ENCODE assay signal across 8 mouse cellular contexts in the genomic region with DNA sequence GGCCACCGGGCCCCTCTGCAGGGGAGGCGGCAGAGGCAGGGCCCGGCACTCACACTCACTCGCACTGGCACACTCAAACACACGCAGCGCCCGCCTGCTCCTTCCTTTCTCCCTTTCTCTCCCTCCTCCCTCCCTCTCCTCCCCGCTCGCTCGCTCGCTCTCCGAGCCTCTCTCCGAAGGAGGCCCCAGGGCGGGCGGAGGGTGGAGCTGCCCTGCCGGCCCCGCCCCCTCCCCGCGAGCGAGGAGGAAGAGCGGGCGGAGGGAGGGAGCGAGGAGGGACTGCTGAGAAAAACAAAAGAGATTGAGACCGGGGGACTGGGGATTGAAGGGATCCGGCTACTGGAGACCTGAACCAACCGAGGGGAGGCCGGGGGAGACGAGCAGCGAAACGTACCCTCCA. TPM values are rescaled to one million over a fixed set of nuclear protein-coding genes. Genes with fewer than 3 reads are reported as not detected.
DNase-seq lines count a peak whose midpoint lies in the region; ATAC-seq lines count a peak whose summit lies in the region.

No protein-coding gene starts in this region.

- peak; percentile 90 for DNase-seq in ES-CJ7 (ENCODE audit: low read depth, low spot score)
- peak; percentile 90 for DNase-seq in c-Kit-positive CD71-positive TER-119-positive erythroid progenitor cells, embryonic 14.5 days (ENCODE audit: low spot score)
- peak; percentile 90 for DNase-seq in heart, postnatal 10 days
- DNase-seq in layer of hippocampus, adult 18-20 months (ENCODE audit: low spot score in 2 of 2): peak; percentile 86
- peak; percentile 74 for DNase-seq in ovary, postnatal 10 days (ENCODE audit: low spot score)
- peak; percentile 93 to 94 for DNase-seq in thymus, postnatal 10 days (ENCODE audit: low spot score in 2 of 2)

- H3K4me1 ChIP-seq in forebrain, embryonic 12.5 days: peaks cover 72% of the 10 kb centered on the region
- H3K4me1 ChIP-seq in lung, embryonic 16.5 days (replicated peaks; ENCODE audit: control insufficient read depth, insufficient read depth, low read length): peaks cover 55% of the 10 kb centered on the region

- H3K27ac ChIP-seq in forebrain, embryonic 12.5 days: peak overlapping the region; percentile 99
- H3K27ac ChIP-seq in lung, embryonic 16.5 days (ENCODE audit: low read length): peak overlapping the region; percentile 98

- peak; percentile 81 for ATAC-seq in forebrain, embryonic 12.5 days (ENCODE audit: low FRiP score)
- ATAC-seq in lung, embryonic 16.5 days (ENCODE audit: low read depth): peak; percentile 84

- H3K9ac ChIP-seq in forebrain, embryonic 12.5 days: peak overlapping the region; percentile 99
- H3K9ac ChIP-seq in lung, embryonic 16.5 days (ENCODE audit: low read length): peak overlapping the region; percentile 89

- WGBS in forebrain, embryonic 12.5 days: 2% methylated on average over 24 of the region's 30 CpGs
- under 1% methylated on average over 12 of the region's 30 CpGs for WGBS in lung, embryonic 16.5 days

- no peaks in the 10 kb centered on the region for H3K9me3 ChIP-seq in forebrain, embryonic 12.5 days
- no peaks in the 10 kb centered on the region for H3K9me3 ChIP-seq in lung, embryonic 16.5 days (ENCODE audit: control insufficient read depth, low read length)

- peak overlapping the region; percentile 95 for H3K4me3 ChIP-seq in forebrain, embryonic 12.5 days (replicated peaks)
- H3K4me3 ChIP-seq in lung, embryonic 16.5 days (ENCODE audit: low read length): peak overlapping the region; percentile 82

- intact Hi-C loops in heart, postnatal 10 days (cut with DNase I): no loop called here

- H3K27me3 ChIP-seq in forebrain, embryonic 12.5 days: no peaks in the 10 kb centered on the region
- no peaks in the 10 kb centered on the region for H3K27me3 ChIP-seq in lung, embryonic 16.5 days (ENCODE audit: control insufficient read depth, insufficient read depth, low read depth, low read length)

- peaks cover 20% of the 10 kb centered on the region for H3K36me3 ChIP-seq in forebrain, embryonic 12.5 days (replicated peaks)
- peaks cover 15% of the 10 kb centered on the region for H3K36me3 ChIP-seq in lung, embryonic 16.5 days (ENCODE audit: control insufficient read depth, insufficient read depth, low read length)

- H3K4me2 ChIP-seq in forebrain, embryonic 12.5 days: peak overlapping the region; percentile 100
- H3K4me2 ChIP-seq in lung, embryonic 16.5 days (ENCODE audit: low read depth, low read length): peak overlapping the region; percentile 89

RNA-seq across cellular contexts. Expression of gene Pprc1, which starts 5.2 kb away (rescaled TPM):
- polyA plus RNA-seq in forebrain, embryonic 12.5 days (2016; fragmentation: Nextera tagmentation; extraction: Ambion mirVana): 37.1 and 41.7 TPM in 2 replicates
- 10 to 100 TPM; 17.5 to 21.4 TPM for total RNA-seq in heart, postnatal 10 days (2021)
- total RNA-seq in layer of hippocampus, adult 18-20 months (2021): 10 to 100 TPM; 31.0 to 36.6 TPM
- 24.4 and 27.0 TPM in 2 replicates for polyA plus RNA-seq in lung, embryonic 16.5 days (2015; fragmentation: Nextera tagmentation; extraction: Ambion mirVana)

RNA-seq across cellular contexts. Expression of gene Ldb1, which starts 5.5 kb away (rescaled TPM):
- polyA plus RNA-seq in forebrain, embryonic 12.5 days (2016; fragmentation: Nextera tagmentation; extraction: Ambion mirVana): 138 and 139 TPM in 2 replicates
- total RNA-seq in heart, postnatal 10 days (2021): 10 to 100 TPM; 62.2 to 72.5 TPM
- total RNA-seq in layer of hippocampus, adult 18-20 months (2021): 100 to 1,000 TPM; 122 to 123 TPM
- polyA plus RNA-seq in lung, embryonic 16.5 days (2015; fragmentation: Nextera tagmentation; extraction: Ambion mirVana): 55.3 and 70.7 TPM in 2 replicates

RNA-seq across cellular contexts. Expression of gene Hps6, which starts 36.2 kb away (rescaled TPM):
- polyA plus RNA-seq in forebrain, embryonic 12.5 days (2016; fragmentation: Nextera tagmentation; extraction: Ambion mirVana): 2.7 TPM in 2 replicates
- 1 to 10 TPM; 6.1 to 6.5 TPM for total RNA-seq in heart, postnatal 10 days (2021)
- 1 to 10 TPM; 7.5 to 9.7 TPM for total RNA-seq in layer of hippocampus, adult 18-20 months (2021)
- 10.2 and 11.1 TPM in 2 replicates for polyA plus RNA-seq in lung, embryonic 16.5 days (2015; fragmentation: Nextera tagmentation; extraction: Ambion mirVana)

RNA-seq across cellular contexts. Expression of gene Nolc1, which starts 36.2 kb away (rescaled TPM):
- 117 and 118 TPM in 2 replicates for polyA plus RNA-seq in forebrain, embryonic 12.5 days (2016; fragmentation: Nextera tagmentation; extraction: Ambion mirVana)
- 10 to 100 TPM; 25.1 to 27.2 TPM for total RNA-seq in heart, postnatal 10 days (2021)
- 10 to 100 TPM; 56.2 to 56.4 TPM for total RNA-seq in layer of hippocampus, adult 18-20 months (2021)
- polyA plus RNA-seq in lung, embryonic 16.5 days (2015; fragmentation: Nextera tagmentation; extraction: Ambion mirVana): 59.2 and 66.2 TPM in 2 replicates

RNA-seq across cellular contexts. Expression of gene Armh3, which starts 41.2 kb away (rescaled TPM):
- polyA plus RNA-seq in forebrain, embryonic 12.5 days (2016; fragmentation: Nextera tagmentation; extraction: Ambion mirVana): 19.3 and 20.3 TPM in 2 replicates
- 10 to 100 TPM; 16.7 to 17.2 TPM for total RNA-seq in heart, postnatal 10 days (2021)
- 10 to 100 TPM; 18.4 to 19.3 TPM for total RNA-seq in layer of hippocampus, adult 18-20 months (2021)
- 16.9 and 18.0 TPM in 2 replicates for polyA plus RNA-seq in lung, embryonic 16.5 days (2015; fragmentation: Nextera tagmentation; extraction: Ambion mirVana)

Comparison
In these comparisons a context has a peak if more than half of its experiments do, and no peak if none do; other contexts are left out.
1. Peak in every context shown above with its lines: DNase-seq, ATAC-seq, H3K4me3 ChIP-seq and H3K27ac ChIP-seq.